Mouse (Mus musculus): ENCODE data around the gene Rnf168.

DNA sequence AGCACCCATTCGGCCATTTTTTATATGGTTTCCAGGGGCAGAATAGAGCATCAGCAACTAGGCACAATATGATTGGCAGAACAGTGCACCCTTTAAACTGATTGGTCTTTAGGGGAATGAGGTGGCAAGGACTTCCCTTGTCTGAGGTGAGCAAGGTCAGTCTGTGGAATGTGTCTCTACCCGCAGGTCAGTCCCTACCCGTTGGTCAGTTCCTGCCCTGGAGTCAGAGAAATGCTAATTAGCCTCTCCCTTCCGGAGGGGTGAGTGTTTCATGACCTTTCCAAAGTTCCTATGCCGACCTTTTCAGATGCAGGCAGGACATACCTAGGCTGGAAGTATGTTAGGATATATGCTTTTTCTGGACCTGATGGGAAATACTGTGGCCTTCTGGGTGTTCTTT lies 35.1 kb downstream of the Rnf168 start:
- no peak for TF ChIP-seq POLR2A (IDR thresholded peaks at IDR 0.05; ENCODE audit: borderline replicate concordance, insufficient read depth, low read length)
- TF ChIP-seq CTCF (IDR thresholded peaks at IDR 0.05; ENCODE audit: borderline replicate concordance, insufficient read depth, low read depth, low read length), result no peak

Measured in cerebellum, adult 2 months (tissue).